Mouse (Mus musculus) MEL (cell line): Measurements from ENCODE around the gene Rnf32.

ENCODE experiments used
- ELF1 ChIP-seq: IDR thresholded peaks from 2 replicates; pipeline ENCODE4 v1.6.1; 2014; ENCODE audit warnings: low read depth, mild to moderate bottlenecking, inconsistent platforms, low read length, improper control_type of control experiment, moderate library complexity
- EP300 ChIP-seq, 2 experiments: IDR thresholded peaks; 2 replicates each; pipeline ENCODE4 v1.6.1; 2011; ENCODE audit warnings: improper control_type of control experiment in 2 of 2, low read length in 2 of 2, low read depth in 1 of 2, mild to moderate bottlenecking in 1 of 2
- USF1 ChIP-seq: IDR thresholded peaks from 2 replicates; pipeline ENCODE4 v1.6.1; 2014; ENCODE audit warnings: low read depth, mild to moderate bottlenecking, inconsistent platforms, low read length, improper control_type of control experiment, moderate library complexity

GRCm38 (mm10) chr5:29274746-29275145, 79.0 kb downstream of the Rnf32 start:
- TF ChIP-seq EP300 (IDR thresholded peaks at IDR 0.05; ENCODE audit: low read depth in 1 of 2, low read length in 2 of 2): no peak
- no peak for TF ChIP-seq ELF1
- no peak for TF ChIP-seq USF1
